Mouse (Mus musculus): ENCODE measurements around the gene Caskin1. TPM values are rescaled to one million over a fixed set of nuclear protein-coding genes. Genes with fewer than 3 reads are reported as not detected.
A peak's percentile ranks its signal among the peaks of the same experiment; 100 is the strongest.

Caskin1 gene
- polyA plus RNA-seq (2015; fragmentation: Nextera tagmentation; extraction: Ambion mirVana), result 0.05 and 0.09 TPM in 2 replicates

GRCm38 (mm10) chr17:24488186-24488661, at the start of gene Caskin1:
Gene Caskin1, plus strand, starts transcription at chr17:24488601.
- H3K9ac ChIP-seq, result no peak within 1 kb of the TSS
- WGBS (ENCODE audit: insufficient replicate concordance), result under 1% methylated on average over 45 of the region's 45 CpGs

GRCm38 (mm10) chr17:24440377-24440776, 48.0 kb upstream of the Caskin1 start:
- no peak overlapping the region for H3K27ac ChIP-seq (replicated peaks)
- no peak for ATAC-seq (ENCODE audit: insufficient read depth)
- 86% methylated on average over 8 of the region's 8 CpGs for WGBS (ENCODE audit: insufficient replicate concordance)
- no peak overlapping the region for H3K9ac ChIP-seq
- H3K4me3 ChIP-seq (replicated peaks), result no peak overlapping the region
- peaks cover 79% of the 10 kb centered on the region for H3K36me3 ChIP-seq (replicated peaks)
- no peak overlapping the region for H3K4me2 ChIP-seq
- H3K27me3 ChIP-seq, result no peaks in the 10 kb centered on the region
- H3K9me3 ChIP-seq (replicated peaks), result no peaks in the 10 kb centered on the region
- no peaks in the 10 kb centered on the region for H3K4me1 ChIP-seq (replicated peaks)

More at GRCm38 (mm10) chr17:24488186-24488661, at the start of gene Caskin1:
- peaks cover 85% of the 10 kb centered on the region for H3K27me3 ChIP-seq
- H3K4me2 ChIP-seq, result peak within 1 kb of the TSS; percentile 76
- no peak for ATAC-seq (ENCODE audit: insufficient read depth)
- H3K36me3 ChIP-seq (replicated peaks), result no peaks in the 10 kb centered on the region
- H3K4me3 ChIP-seq (replicated peaks), result peak within 1 kb of the TSS; percentile 51
- peaks cover 17% of the 10 kb centered on the region for H3K4me1 ChIP-seq (replicated peaks)
- no peaks in the 10 kb centered on the region for H3K9me3 ChIP-seq (replicated peaks)
- H3K27ac ChIP-seq (replicated peaks), result no peak within 1 kb of the TSS

GRCm38 (mm10) chr17:24441148-24441547, 47.3 kb upstream of the Caskin1 start:
- H3K4me3 ChIP-seq (replicated peaks), result no peak overlapping the region
- no peak overlapping the region for H3K27ac ChIP-seq (replicated peaks)
- no peak overlapping the region for H3K4me2 ChIP-seq
- no peaks in the 10 kb centered on the region for H3K4me1 ChIP-seq (replicated peaks)
- no peaks in the 10 kb centered on the region for H3K9me3 ChIP-seq (replicated peaks)
- ATAC-seq (ENCODE audit: insufficient read depth), result no peak
- H3K9ac ChIP-seq, result no peak overlapping the region
- WGBS (ENCODE audit: insufficient replicate concordance), result 66% methylated on average over 2 of the region's 2 CpGs
- no peaks in the 10 kb centered on the region for H3K27me3 ChIP-seq
- H3K36me3 ChIP-seq (replicated peaks), result peaks cover 82% of the 10 kb centered on the region

GRCm38 (mm10) chr17:24442107-24442506, 46.3 kb upstream of the Caskin1 start:
- WGBS (ENCODE audit: insufficient replicate concordance), result 82% methylated on average over 14 of the region's 14 CpGs
- no peaks in the 10 kb centered on the region for H3K9me3 ChIP-seq (replicated peaks)
- no peaks in the 10 kb centered on the region for H3K27me3 ChIP-seq
- no peak overlapping the region for H3K4me2 ChIP-seq
- H3K36me3 ChIP-seq (replicated peaks), result peaks cover 84% of the 10 kb centered on the region
- H3K27ac ChIP-seq (replicated peaks), result no peak overlapping the region
- no peaks in the 10 kb centered on the region for H3K4me1 ChIP-seq (replicated peaks)
- no peak overlapping the region for H3K9ac ChIP-seq
- ATAC-seq (ENCODE audit: insufficient read depth), result no peak
- no peak overlapping the region for H3K4me3 ChIP-seq (replicated peaks)

GRCm38 (mm10) chr17:24442632-24443155, 45.7 kb upstream of the Caskin1 start, which contains the start of gene Dnase1l2:
Gene Dnase1l2, minus strand, starts transcription at chr17:24443105.
- H3K4me3 ChIP-seq (replicated peaks), result no peak within 1 kb of the TSS
- no peaks in the 10 kb centered on the region for H3K27me3 ChIP-seq
- no peaks in the 10 kb centered on the region for H3K4me1 ChIP-seq (replicated peaks)
- H3K9me3 ChIP-seq (replicated peaks), result no peaks in the 10 kb centered on the region
- H3K9ac ChIP-seq, result no peak within 1 kb of the TSS
- ATAC-seq (ENCODE audit: insufficient read depth), result no peak
- H3K27ac ChIP-seq (replicated peaks), result no peak within 1 kb of the TSS
- 77% methylated on average over 7 of the region's 7 CpGs for WGBS (ENCODE audit: insufficient replicate concordance)
- H3K4me2 ChIP-seq, result no peak within 1 kb of the TSS
- H3K36me3 ChIP-seq (replicated peaks), result peaks cover 84% of the 10 kb centered on the region

- Histone ChIP-seq H3K9me3 (replicated peaks) (no peaks in the 10 kb centered on the region), H3K36me3 (replicated peaks) (peaks cover 84% of the 10 kb centered on the region), H3K4me1 (replicated peaks) (no peaks in the 10 kb centered on the region), H3K27ac (replicated peaks) (no peak overlapping the region), H3K4me2 (no peak overlapping the region), H3K27me3 (no peaks in the 10 kb centered on the region), H3K4me3 (replicated peaks) (no peak overlapping the region), H3K9ac (no peak overlapping the region)
- WGBS (ENCODE audit: insufficient replicate concordance), result 78% methylated on average over 4 of the region's 4 CpGs
- ATAC-seq (ENCODE audit: insufficient read depth), result no peak
Observed at GRCm38 (mm10) chr17:24443409-24443808, 45.0 kb upstream of the Caskin1 start.

GRCm38 (mm10) chr17:24446590-24446989, 41.8 kb upstream of the Caskin1 start:
- H3K27me3 ChIP-seq, result no peaks in the 10 kb centered on the region
- no peak overlapping the region for H3K4me3 ChIP-seq (replicated peaks)
- ATAC-seq (ENCODE audit: insufficient read depth), result no peak
- no peaks in the 10 kb centered on the region for H3K4me1 ChIP-seq (replicated peaks)
- H3K9me3 ChIP-seq (replicated peaks), result no peaks in the 10 kb centered on the region
- no peak overlapping the region for H3K27ac ChIP-seq (replicated peaks)
- 78% methylated on average over 8 of the region's 8 CpGs for WGBS (ENCODE audit: insufficient replicate concordance)
- H3K9ac ChIP-seq, result no peak overlapping the region
- H3K4me2 ChIP-seq, result no peak overlapping the region
- peaks cover 87% of the 10 kb centered on the region for H3K36me3 ChIP-seq (replicated peaks)

- no peak for ATAC-seq (ENCODE audit: insufficient read depth)
- Histone ChIP-seq H3K4me1 (replicated peaks) (peaks cover 17% of the 10 kb centered on the region), H3K27me3 (no peaks in the 10 kb centered on the region), H3K27ac (replicated peaks) (no peak overlapping the region), H3K9me3 (replicated peaks) (no peaks in the 10 kb centered on the region), H3K36me3 (replicated peaks) (peaks cover 71% of the 10 kb centered on the region), H3K9ac (no peak overlapping the region), H3K4me2 (no peak overlapping the region), H3K4me3 (replicated peaks) (no peak overlapping the region)
- 74% methylated on average over 6 of the region's 6 CpGs for whole genome bisulfite sequencing (ENCODE audit: insufficient replicate concordance)
Observed at GRCm38 (mm10) chr17:24449507-24449906, 38.9 kb upstream of the Caskin1 start.

- H3K4me2 ChIP-seq, result no peak overlapping the region
- H3K9ac ChIP-seq, result no peak overlapping the region
- no peaks in the 10 kb centered on the region for H3K27me3 ChIP-seq
- 83% methylated on average over 6 of the region's 6 CpGs for WGBS (ENCODE audit: insufficient replicate concordance)
- ATAC-seq (ENCODE audit: insufficient read depth), result no peak
- peaks cover 26% of the 10 kb centered on the region for H3K4me1 ChIP-seq (replicated peaks)
- H3K9me3 ChIP-seq (replicated peaks), result no peaks in the 10 kb centered on the region
- H3K27ac ChIP-seq (replicated peaks), result no peak overlapping the region
- H3K36me3 ChIP-seq (replicated peaks), result peaks cover 54% of the 10 kb centered on the region
- no peak overlapping the region for H3K4me3 ChIP-seq (replicated peaks)
Observed at GRCm38 (mm10) chr17:24451220-24451619, 37.2 kb upstream of the Caskin1 start.

- H3K4me1 ChIP-seq (replicated peaks), result peaks cover 29% of the 10 kb centered on the region
- H3K9ac ChIP-seq, result 0 out of 2 replicates have a peak overlapping the region, but pooled peaks have one; percentile 93
- H3K4me2 ChIP-seq, result peak overlapping the region; percentile 90
- WGBS (ENCODE audit: insufficient replicate concordance), result 48% methylated on average over 2 of the region's 2 CpGs
- ATAC-seq (ENCODE audit: insufficient read depth), result no peak
- peaks cover 32% of the 10 kb centered on the region for H3K36me3 ChIP-seq (replicated peaks)
- no peaks in the 10 kb centered on the region for H3K27me3 ChIP-seq
- no peaks in the 10 kb centered on the region for H3K9me3 ChIP-seq (replicated peaks)
- peak overlapping the region; percentile 82; the same call in 1 of the 2 replicates for H3K4me3 ChIP-seq (replicated peaks)
- H3K27ac ChIP-seq (replicated peaks), result peak overlapping the region; percentile 99
Observed at GRCm38 (mm10) chr17:24453372-24453771, 35.0 kb upstream of the Caskin1 start.

GRCm38 (mm10) chr17:24454218-24454755, 34.1 kb upstream of the Caskin1 start:
- Histone ChIP-seq H3K9me3 (replicated peaks) (no peaks in the 10 kb centered on the region), H3K4me2 (peak overlapping the region; percentile 90), H3K27ac (replicated peaks) (peak overlapping the region; percentile 99), H3K9ac (peak overlapping the region; percentile 93), H3K4me3 (replicated peaks) (peak overlapping the region; percentile 82), H3K36me3 (replicated peaks) (peaks cover 23% of the 10 kb centered on the region), H3K4me1 (replicated peaks) (peaks cover 29% of the 10 kb centered on the region), H3K27me3 (no peaks in the 10 kb centered on the region)
- ATAC-seq (ENCODE audit: insufficient read depth), result no peak
- WGBS (ENCODE audit: insufficient replicate concordance), result 2% methylated on average over 14 of the region's 14 CpGs
